Mouse (Mus musculus) R1 (cell line): ENCODE results near the gene Atg7.

Experiments used
- DNase-seq: peaks from one replicate; pipeline ENCODE4 v3.0.0-alpha.2; 2018; ENCODE audit warnings: low read depth, low spot score

Atg7 gene

GRCm38 (mm10) chr6:114900194-114900593 is 257.3 kb downstream of the Atg7 start:
- DNase-seq: no peak

DNA sequence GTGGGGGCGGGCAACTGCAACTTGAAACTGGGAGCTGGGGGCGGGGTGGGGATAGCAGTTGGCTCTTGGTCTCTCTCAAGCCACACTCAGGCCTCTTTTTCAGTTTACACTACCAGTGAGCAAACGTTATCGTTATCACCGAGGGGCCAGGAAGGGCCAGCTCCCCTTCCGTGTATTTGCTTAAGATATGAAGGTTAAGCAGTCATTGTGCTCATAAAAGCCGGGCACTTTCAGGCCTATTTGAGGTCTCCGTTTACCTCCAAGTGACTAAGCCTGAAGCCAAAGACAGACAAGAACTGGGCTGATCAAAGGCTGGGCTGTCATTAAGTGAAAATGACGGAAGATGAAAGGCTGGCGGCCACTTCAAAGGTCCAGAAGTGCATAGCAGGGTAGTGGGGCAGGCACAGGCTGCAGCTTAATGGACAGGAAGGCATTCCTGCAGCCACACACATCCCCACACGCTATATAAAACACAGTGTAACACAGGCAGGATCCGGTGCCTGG is 258.5 kb downstream of the Atg7 start:
- DNase-seq: no peak

DNA sequence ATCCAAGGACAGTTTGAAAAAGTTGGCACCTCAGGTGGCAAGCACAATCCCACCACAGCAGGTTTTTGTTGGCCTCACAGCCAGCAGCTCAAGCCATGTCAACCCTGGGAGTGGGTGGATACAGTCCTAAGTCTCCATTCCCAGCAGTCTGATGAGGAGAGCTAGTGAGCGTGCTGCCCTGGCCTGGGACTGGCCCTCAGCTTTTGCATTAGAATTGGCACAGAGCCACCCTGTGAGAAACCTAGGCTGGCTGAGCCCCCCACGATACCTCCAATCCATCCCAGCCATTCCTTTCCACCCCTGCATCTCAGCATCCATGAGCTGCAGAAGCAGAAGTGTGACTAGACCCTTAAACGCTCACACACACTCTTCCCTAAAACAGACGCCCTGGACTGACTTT is 259.0 kb downstream of the Atg7 start:
- DNase-seq: no peak

- DNase-seq: no peak
Observed at GRCm38 (mm10) chr6:114904233-114904632, 261.3 kb downstream of the Atg7 start.

GRCm38 (mm10) chr6:114904818-114905217 is 261.9 kb downstream of the Atg7 start:
- DNase-seq: no peak

GRCm38 (mm10) chr6:114905253-114906028 is 262.5 kb downstream of the Atg7 start:
- DNase-seq: no peak

- DNase-seq: no peak
Observed at GRCm38 (mm10) chr6:114906209-114906608, 263.3 kb downstream of the Atg7 start.

- DNase-seq: no peak
Observed at GRCm38 (mm10) chr6:114907459-114907858, 264.6 kb downstream of the Atg7 start.

- DNase-seq: no peak
Observed at GRCm38 (mm10) chr6:114909801-114910200, 266.9 kb downstream of the Atg7 start.
